Mouse (Mus musculus) cerebral cortex, adult 2 months (tissue): ENCODE data around the gene R3hdml.

Experiments
- WGBS: fragments of 180-500 bp; shearing (Covaris S2); methylation state at CpG from one replicate; pipeline ENCODE4 v1.1.7; 2018; 5-methylcytosine and 5-hydroxymethylcytosine counted together

The R3hdml gene

DNA sequence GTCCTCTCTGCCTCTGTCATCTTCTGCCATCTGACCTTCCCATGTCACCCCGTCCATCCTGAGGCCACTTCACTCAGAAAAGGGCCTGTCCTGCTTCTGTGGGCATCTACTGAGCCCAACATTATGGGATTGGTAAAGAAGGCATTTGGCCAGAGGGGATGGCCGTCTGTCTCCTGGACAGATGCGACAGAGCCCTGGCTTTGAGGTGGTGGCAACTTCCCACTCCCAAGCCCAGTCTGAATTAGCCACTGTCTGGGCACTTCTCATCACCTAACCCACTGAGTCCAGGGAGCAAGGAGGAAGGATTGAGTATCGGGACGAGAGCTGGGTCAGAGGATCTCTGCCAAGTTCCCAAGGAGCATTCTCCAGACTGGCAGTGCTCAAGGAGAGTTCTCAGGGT is at the start of gene R3hdml:
Gene R3hdml, plus strand, starts transcription at position 301 of the 400 bp plus-strand sequence.
- 81% methylated on average over 5 of the region's 5 CpGs for WGBS

DNA sequence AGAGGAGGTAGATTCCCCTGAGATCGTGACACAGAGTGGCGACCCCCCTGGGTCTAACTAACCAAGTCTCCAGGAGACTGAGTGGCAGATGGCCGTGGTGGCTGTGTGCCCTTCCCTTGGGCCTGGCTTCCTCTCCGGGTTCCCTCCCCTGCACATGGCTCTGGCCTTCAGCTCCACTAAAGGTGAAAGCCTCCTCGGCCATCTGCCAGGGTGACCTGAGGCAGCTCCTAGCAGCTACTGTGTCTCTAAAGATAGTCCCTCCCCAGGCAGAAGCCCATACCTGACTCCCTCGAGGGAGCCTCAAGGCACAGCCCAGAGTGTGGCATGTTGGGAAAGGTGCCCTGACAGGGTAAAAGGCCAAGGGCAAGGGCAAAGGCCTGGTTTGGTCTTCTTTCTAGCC is 48.6 kb upstream of the R3hdml start:
- 54% methylated on average over 6 of the region's 6 CpGs for WGBS

DNA sequence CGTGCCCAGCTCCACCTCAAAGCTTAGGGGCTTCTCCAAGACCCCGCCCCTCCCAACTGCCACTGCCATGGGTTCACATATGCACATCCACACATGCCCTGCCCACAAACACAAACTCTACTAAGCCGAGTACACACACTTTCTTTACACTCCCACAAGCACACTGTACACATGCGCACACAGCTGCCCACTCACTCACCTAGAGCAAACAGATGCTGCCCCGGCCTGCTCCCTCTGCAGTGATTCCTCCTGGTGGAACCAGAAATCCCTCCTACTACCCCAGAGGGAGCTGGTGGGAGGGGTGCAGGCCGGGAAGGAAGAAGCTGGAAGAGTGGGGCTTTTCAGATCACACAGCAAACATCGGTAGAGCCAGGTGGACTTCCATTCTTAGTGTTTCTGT is 48.1 kb upstream of the R3hdml start:
- 48% methylated on average over 7 of the region's 7 CpGs for WGBS

DNA sequence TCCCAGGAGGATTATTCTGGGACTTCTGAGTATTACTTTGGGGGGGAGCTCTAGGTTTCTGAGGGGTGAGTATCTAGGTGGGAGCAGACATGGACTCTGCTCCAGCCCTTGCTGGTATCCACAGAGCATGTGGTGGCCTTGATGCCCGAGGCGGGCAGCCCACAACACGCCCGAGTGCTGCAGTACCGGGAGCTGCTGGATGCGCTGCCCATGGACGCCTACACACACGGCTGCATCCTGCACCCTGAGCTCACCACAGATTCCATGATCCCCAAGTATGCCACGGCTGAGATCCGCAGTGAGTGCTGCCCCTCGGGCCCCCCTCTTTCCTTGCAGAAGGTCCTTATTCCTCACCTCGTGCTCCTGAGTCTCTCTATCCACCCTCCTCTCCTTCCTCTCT is 44.7 kb upstream of the R3hdml start:
- WGBS, result 60% methylated on average over 12 of the region's 12 CpGs

DNA sequence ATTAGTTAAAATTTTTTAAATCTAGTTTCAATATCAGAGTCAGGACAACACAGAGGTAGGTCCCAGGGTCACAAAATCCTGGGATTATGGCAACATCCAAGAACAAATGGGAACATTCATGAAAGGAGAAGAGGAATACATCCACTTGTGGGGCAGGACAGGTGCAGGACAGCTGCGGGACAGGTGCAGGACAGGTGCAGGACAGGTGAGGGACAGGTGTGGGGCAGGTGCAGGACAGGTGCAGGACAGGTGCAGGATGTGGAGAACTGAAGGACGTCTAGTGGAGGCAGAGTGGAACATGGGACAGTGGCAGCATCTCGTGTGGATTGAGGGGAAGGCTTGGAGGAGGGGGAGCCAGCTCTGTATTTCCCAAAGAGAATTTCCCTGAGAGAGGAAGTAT is 42.8 kb upstream of the R3hdml start:
- WGBS, result 68% methylated on average over 3 of the region's 3 CpGs

DNA sequence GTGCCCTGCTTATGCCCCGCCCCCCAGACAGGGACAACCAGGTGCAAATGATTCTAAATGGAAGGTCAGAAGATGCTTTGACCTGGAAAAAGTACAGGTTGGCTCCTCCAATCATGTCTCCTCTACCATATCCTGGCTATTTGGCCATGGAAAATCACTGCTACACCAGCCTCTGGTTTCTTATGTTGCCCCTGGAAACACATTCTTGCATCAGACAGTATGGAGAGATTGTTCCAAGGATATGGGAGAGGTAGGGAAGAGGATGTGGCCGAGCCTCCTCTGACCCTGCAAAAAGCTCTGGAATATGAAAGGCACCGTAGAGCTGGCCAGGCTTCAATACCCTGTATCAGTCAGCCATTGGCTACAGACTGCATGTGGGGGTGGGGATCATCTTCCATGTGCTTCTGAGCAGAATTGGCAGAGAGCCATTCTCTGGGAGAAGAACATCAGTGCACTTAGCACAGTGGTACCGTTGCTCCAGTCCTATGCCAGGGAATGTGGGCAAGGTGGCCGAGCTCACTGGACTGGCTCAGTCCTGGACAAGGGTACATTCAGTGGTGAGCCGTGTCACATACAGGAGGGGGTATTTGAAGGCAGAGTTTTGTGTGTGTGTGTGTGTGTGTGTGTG is 41.3 kb upstream of the R3hdml start:
- WGBS, result 37% methylated on average over 6 of the region's 6 CpGs

DNA sequence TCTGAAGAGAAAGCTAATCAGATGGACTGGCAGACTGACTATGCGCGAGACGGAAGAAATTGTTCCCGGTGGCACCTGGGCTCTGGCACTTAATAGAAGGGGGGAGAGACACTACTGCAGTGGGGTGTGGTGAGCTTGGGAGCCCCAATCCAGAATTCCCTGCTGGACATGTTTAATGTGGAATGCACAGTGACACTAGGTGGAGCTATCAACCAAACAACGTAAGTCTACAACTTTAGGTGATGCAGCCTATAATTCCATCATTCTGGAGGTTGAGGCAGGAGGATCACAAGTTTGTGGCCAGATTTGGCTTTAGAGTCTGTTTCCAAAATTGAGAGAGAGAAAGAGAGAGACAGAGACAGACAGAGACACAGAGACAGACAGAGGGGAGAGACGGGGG is 39.4 kb upstream of the R3hdml start:
- WGBS, result 83% methylated on average over 6 of the region's 6 CpGs

DNA sequence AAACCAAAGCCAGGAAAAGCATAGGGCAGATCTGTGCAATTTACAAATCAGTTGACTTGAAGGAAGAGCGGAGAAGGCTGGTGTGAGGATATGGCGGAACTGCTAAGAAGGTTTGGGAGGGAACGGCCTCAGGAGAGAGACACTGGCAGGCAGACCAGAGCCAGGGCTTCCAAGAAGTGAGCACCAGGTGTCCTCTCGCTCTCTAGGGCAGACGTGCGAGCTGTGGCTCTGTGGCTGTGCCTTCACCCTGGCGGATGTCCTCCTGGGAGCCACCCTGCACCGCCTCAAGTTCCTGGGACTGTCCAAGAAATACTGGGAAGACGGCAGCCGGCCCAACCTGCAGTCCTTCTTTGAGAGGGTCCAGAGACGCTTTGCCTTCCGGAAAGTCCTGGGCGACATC is 38.7 kb upstream of the R3hdml start:
- 92% methylated on average over 13 of the region's 13 CpGs for WGBS

DNA sequence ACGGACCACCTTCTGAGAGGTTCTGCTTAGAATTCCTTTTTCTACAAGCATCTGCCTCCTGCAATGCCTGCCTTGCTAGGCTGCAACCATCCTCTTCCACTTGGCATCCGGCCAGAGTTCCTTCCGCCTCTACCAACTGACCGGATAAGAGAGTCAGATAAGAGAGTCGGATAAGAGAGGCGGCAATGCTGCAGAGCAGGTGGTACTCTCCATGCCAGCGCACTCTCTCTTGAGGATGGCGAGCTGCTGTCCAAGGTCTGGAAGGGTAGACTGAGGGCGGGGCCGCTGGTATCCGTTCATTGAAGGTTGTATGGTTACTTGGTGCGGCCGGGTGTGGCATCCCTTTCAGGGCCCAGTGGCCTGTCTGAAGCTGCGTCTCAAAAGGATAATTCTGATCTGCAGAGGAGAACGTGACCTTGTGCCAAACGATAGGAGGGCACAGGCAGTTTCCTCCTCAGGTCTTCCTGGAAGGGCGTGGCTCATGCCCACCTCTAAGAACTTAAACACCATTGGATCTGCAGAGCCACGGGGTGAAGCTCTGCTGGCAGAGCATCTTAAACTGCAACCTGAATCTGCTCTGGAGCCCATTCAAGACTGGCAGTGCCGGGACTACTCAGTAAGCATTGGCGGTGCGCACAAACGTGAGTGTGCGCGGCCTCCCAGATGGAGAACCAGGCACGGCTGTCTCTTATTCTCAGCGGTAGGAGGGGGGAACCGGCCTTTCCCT is 33.4 kb upstream of the R3hdml start:
- 46% methylated on average over 27 of the region's 27 CpGs for WGBS

DNA sequence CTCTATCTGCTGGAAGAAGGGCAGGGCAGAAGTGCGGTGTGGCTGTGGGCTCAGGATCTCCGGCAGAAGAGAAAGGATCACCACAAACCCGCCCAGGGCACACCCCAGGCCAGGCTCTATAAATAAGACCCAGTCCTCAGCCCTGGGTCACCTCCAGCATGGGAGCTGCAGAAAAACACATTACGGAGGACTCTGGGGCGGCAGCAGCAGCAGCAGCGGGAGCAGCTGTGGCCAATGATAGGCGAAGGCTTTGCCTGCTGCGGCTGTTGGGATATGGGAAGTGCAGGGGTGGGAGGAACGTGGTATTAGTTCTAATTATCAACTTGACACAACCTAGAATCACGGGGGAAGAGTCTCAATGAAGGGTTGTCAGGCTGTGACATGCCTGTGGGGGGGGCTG is 32.7 kb upstream of the R3hdml start:
- 39% methylated on average over 10 of the region's 10 CpGs for WGBS

DNA sequence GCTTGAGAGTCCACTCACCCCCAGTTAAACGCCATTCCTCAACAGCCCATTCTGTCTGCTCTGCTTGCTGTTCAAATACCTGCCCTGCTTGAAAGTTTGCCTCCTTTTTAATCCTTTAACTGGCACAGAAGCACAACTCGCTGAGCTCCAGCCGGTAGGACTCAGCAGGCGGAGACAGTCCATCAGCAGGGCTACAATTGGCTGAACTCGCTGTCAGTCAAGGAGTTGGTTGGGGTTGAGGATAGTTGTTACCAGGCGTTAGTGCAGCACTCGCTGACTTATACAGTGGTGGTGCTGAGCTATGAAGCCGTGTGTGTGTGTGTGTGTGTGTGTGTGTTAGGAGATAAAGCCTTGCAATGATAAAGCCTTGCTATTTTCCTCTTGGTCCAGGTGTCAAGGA is 31.5 kb upstream of the R3hdml start:
- 91% methylated on average over 8 of the region's 8 CpGs for WGBS

DNA sequence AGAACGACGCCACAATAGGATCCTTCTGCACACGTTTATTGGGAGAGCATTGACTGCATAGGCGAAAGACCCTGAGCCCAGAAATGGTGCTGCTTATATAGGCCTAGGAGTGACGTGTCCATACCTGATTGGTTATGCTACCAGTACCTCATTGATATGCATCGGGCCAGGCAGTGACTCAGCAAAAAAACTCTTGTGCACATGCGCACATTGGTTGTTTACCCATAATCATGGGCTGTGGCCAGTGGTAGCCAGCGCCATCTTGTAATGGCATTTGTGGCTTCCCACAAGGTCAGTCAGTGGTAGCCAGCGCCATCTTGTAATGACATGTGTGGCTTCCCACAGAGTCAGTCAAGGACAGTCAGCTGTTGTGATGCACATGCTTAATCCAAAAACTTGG is 30.8 kb upstream of the R3hdml start:
- 95% methylated on average over 9 of the region's 9 CpGs for WGBS

DNA sequence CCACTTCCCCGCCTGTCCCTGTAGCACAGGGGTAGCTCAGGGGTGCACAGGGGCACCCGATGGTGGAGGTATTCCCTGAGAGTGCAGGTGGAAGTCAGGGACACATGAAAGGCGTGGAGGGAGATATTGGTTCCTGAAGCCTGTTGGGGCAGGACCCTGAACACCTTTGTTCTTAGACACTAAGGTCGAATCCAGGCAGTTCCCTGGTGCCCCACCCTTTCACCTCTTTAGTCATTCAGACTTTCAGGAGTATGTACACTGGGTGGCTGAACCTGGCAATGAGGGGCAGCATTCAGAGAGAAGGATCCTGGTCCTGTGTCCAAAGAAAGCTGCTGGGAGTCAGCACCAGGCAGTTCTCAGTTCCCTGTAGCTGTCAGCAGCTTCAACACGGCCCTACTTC is 29.7 kb upstream of the R3hdml start:
- WGBS, result 93% methylated on average over 5 of the region's 5 CpGs

DNA sequence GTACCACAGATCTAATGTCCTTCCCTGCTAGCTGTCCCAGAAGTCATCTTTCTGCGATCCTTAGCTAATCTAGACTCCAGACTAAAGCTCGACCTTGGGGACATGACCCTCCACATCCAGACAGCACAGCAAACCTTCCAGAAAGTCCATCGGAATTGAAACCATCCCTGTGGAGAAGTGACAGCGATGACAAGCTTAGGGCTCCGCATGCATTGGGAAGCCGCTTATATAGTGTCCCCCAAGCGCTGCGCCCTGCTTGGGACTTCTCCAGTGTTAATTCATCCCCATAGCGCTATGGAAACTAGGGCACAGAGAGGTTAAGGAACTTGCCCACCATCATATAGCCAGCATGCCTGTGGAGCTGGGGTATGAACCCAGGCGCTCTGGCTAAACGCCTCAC is 29.3 kb upstream of the R3hdml start:
- 86% methylated on average over 11 of the region's 11 CpGs for WGBS

DNA sequence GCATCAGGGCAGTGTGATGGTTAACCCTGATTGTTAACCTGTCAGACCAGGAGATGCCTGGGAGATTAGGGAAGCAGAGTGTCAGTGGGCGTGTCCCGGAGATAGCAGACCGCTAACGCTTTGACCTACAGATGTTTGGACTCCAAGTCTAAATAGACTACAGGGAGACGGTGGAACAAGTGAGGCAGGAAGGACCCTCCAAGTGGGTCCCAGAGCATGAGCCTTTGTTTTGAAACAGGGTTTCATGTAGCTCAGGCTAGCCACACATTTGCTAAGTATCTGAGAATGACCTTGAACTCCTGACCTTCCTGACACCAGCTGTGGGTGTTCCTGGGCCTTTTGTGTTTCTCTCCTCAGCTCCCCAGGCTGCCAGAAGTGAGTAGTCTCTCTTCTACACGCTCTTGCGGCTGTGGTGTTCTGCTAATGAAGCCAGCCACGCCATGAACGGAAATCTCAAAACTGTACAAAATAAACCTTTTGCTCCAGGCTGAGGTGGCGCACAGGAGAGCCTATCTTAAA is 28.8 kb upstream of the R3hdml start:
- WGBS, result 81% methylated on average over 10 of the region's 10 CpGs

DNA sequence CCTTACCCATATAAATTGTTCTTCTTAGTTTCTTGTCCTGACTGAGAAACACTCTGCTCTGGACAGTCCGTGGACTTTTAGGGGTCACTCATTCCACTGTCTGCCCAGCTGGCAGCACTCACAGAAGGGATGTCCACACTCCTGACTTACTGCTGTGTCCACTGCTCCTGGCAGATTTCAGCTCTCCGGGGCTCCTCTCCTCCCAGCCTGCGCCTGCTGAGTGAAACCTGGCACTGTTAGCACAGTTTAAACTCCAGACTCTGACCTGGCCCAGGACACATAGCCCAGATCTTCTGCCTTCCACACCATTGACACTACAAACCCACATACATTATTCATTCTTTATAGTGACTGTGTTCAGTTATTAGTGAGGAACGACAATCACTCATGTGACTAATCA is 28.1 kb upstream of the R3hdml start:
- WGBS, result 75% methylated on average over 4 of the region's 4 CpGs

DNA sequence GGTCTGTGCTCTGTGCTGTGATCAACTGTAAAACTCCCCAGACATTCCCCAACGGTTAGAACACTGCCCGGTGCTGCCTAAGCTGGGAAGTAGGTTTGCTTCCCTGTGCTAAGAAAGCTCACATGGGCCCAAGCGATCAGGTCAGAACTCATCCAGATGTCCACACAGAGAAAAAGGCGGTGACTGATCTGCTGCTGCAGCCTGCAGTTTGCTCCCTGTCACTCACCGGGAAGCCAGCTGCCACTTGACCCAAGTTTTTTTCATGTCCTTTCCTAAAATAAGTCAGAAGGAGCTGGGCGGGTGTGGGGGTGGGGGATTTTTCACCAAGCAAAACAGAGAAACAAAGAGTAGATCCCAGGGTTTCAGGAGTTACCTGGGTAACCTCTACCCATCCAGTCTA is 27.6 kb upstream of the R3hdml start:
- 75% methylated on average over 6 of the region's 6 CpGs for WGBS

DNA sequence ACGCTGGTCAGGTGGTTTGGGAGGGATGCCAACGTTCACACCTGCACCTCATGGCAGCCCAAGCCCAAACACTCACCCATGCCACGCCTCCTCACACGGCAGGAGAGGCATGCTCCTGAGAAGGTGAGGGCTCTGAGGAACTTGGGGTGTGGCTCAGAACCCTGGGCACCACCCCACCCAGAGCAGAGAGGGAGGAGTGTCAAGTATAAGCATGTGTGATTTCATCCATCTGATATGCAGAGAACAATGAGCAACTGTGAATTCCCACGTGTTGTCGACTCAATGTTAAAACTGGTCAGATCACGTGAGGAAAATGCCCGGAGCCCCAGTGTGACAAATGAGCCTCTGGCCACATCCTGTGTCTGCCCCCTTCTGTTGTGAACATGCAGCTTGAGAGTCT is 25.3 kb upstream of the R3hdml start:
- WGBS, result 76% methylated on average over 8 of the region's 8 CpGs

DNA sequence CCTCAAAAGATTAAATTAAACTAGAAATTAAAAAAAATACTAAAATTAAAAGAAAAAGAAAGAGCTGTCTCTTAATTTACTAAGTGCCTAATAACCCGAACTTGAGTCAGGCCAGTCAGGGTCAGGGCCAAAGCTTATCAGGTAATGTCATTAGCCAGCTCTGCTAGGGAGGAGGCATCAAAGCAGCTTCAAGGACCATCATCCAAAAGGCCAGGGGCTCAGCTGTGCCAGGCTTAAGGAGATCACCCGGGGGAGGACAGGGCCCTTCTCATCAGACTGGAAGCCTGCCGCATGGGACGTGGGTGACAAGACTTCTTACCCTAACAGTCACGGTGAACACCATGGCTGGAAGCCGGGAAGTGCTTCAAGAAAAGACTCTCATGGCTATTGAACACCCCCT is 24.5 kb upstream of the R3hdml start:
- 95% methylated on average over 6 of the region's 6 CpGs for WGBS

DNA sequence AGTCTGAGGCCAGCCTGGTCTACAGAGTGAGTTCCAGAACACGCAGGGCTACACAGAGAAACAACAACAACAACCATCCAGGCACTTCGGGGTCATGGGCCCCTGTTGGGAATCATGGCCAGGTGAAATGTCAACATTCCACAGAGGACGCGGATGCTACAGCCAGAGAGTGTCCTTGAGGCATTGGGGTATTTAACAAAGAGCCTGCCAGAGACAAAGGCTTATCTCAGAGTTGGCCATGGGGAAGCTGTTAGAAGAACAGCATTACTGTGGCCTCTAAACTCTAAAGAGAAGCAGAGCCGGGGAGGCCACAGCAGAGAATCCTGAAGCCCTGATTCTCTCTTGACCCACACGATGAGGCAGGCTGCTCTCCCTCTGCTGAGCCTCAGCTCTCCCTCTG is 23.3 kb upstream of the R3hdml start:
- WGBS, result 91% methylated on average over 6 of the region's 6 CpGs

DNA sequence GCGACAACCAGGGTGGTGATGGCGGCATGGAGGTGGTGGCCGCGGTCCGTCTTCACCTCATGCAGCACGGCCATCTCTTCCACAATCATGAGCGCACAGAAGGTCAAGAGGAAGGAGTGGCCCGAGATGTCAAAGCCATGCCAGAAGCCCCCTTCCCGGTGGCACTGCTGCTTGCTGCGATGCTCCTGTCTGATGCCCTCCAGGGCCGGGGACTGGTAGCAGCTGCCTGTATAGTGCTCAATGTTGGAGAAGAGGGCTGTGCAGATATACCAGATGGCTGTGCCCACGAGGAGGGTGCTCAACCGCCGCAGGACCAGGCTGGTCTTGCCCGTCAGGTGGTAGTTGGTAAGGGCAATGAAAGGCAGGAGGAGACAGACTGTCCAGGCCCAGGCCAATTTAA is 22.4 kb upstream of the R3hdml start:
- WGBS, result 95% methylated on average over 15 of the region's 15 CpGs

DNA sequence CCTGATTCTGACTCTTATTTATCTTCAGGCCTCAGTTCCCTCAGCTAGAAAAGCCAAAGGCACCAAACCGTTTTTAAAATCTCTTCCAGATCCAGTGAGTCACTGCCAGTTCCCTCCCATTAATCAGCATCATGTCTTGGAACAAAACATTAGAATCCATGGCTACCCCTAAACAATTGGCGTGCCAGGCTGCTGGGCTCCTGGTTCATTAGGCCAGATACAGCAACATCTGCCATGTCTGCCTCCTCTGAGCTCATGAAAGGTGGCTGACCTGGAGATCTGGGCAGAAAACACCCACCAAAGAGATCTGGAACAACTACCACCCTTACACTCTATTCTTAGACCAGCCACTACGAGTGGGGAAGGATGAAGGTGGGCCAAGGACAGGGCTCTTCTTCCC is 21.0 kb upstream of the R3hdml start:
- WGBS, result 39% methylated on average over 3 of the region's 3 CpGs

DNA sequence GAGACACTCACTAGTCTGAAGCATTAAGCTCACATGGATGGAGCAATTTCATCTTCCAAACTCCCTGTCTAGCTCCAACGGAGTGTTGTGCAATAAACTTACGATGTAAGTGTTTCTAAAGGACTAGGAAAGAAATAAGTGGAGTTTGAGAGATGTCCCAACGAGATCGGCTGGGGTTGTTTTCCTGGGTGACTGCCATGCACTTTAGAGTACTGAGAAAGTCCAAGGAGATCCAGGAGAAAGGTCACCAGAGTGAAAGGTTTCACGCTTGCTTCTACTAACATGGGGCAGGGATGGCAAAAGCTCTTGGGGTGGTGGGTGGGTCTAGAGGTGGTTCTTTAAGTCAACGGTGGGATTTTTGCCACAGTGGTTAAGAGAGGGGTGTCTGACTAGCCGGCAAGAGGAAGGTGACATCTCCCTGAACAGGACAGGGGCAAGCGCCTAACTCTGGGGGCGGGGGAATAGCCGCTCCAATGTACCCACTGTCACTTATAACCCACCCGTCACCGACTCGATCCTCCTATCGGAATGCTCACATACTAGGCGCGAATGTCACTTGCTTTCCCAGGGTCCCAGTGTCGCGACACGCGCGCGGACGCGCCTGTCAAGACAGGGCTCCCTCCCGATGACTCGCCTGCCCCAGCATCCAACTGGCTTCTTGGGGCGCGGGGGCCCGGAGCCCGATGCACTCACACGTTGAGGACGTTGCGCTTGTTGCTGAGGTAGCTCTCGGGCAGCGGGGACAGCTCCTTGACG is 20.2 kb upstream of the R3hdml start:
- WGBS, result 3% methylated on average over 36 of the region's 36 CpGs
